10 mouse cellular contexts compared by ENCODE assay signal in the genomic region with DNA sequence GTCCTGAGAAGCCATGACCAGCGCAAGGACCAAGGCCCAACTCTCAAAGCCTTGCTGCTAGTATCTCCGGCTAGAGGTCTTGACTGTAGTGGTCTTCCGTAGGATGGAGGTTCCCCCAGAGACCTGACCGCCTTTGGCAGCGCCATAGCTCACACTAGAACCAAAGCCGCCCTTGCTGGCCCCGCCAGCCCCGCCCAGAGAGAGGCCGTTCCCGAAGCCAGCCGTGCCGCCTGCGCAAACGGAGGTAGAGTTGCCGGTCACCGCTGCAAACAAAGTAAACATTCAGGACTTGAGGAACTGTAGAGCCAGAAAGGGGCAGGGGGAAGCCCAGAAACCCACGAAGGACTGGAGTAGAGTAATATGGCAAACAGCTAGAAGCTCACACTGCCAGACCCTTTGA. TPM values are rescaled to one million over a fixed set of nuclear protein-coding genes. Genes with fewer than 3 reads are reported as not detected.
DNase-seq lines count a peak whose midpoint lies in the region; ATAC-seq and TF ChIP-seq lines count a peak whose summit lies in the region.
"Had no signal": no experiment of that assay in that cellular context is flagged by ENCODE, and none has a peak within 500 bp of the region (broad histone marks: within the 10 kb centered on the region; RNA-seq: fewer than 3 reads in every experiment).

No protein-coding gene starts in this region.

- no peak for DNase-seq in ES-E14 (ENCODE audit: low read depth, low spot score)
- no peak for DNase-seq in left cerebral cortex, postnatal 4 days
- DNase-seq in c-Kit-positive CD71-positive TER-119-positive erythroid progenitor cells, embryonic 14.5 days (ENCODE audit: low spot score) = no peak
- DNase-seq in layer of hippocampus, adult 2 months (ENCODE audit: low spot score in 2 of 2) = no peak

- TF ChIP-seq CTCF in layer of hippocampus, adult 2 months (conservative IDR thresholded peaks at IDR 0.05) = no peak

- intact Hi-C loops in left cerebral cortex, postnatal 4 days (cut with DNase I) = no loop called here

- peaks cover 29% of the 10 kb centered on the region for H3K27me3 ChIP-seq in embryonic facial prominence, embryonic 13.5 days
- no peaks in the 10 kb centered on the region for H3K27me3 ChIP-seq in intestine, embryonic 16.5 days (replicated peaks; ENCODE audit: control insufficient read depth, insufficient read depth, low read length)
- H3K27me3 ChIP-seq in liver, embryonic 15.5 days = peaks cover 31% of the 10 kb centered on the region
- peaks cover 17% of the 10 kb centered on the region; the same call in 1 of the 2 replicates for H3K27me3 ChIP-seq in neural tube, embryonic 15.5 days (replicated peaks)

- H3K9ac ChIP-seq in ES-E14 (ENCODE audit: insufficient read depth, low read depth, low read length, poor library complexity, severe bottlenecking) = no peak overlapping the region
- H3K9ac ChIP-seq in embryonic facial prominence, embryonic 13.5 days = no peak overlapping the region
- H3K9ac ChIP-seq in intestine, embryonic 16.5 days (ENCODE audit: low read depth, low read length) = peak overlapping the region; percentile 54; the same call in 1 of the 2 replicates
- H3K9ac ChIP-seq in liver, embryonic 15.5 days = no peak overlapping the region
- no peak overlapping the region for H3K9ac ChIP-seq in neural tube, embryonic 15.5 days (replicated peaks)

- ATAC-seq in embryonic facial prominence, embryonic 13.5 days (ENCODE audit: insufficient number of reproducible peaks, insufficient read depth, low FRiP score, low TSS enrichment, low read depth) = no peak
- peak; percentile 81 for ATAC-seq in intestine, embryonic 16.5 days
- ATAC-seq in liver, embryonic 15.5 days (ENCODE audit: insufficient read depth) = 0 out of 2 replicates have a peak, but pooled peaks have one; percentile 26
- no peak for ATAC-seq in neural tube, embryonic 15.5 days (ENCODE audit: low FRiP score)

- H3K4me3 ChIP-seq in ES-E14 (ENCODE audit: insufficient read depth in 1 of 2, low read depth in 1 of 2, low read length in 2 of 2, poor library complexity in 1 of 2, severe bottlenecking in 1 of 2) = peak overlapping the region; percentile 6 to 23; a peak in 3 of 4 replicates
- H3K4me3 ChIP-seq in embryonic facial prominence, embryonic 13.5 days = peak overlapping the region; percentile 26
- H3K4me3 ChIP-seq in intestine, embryonic 16.5 days (ENCODE audit: low read length) = peak overlapping the region; percentile 33
- peak overlapping the region; percentile 18; the same call in 1 of the 2 replicates for H3K4me3 ChIP-seq in liver, embryonic 15.5 days (replicated peaks)
- H3K4me3 ChIP-seq in neural tube, embryonic 15.5 days (replicated peaks) = no peak overlapping the region
- no peak overlapping the region for H3K4me3 ChIP-seq in layer of hippocampus, adult 2 months

- H3K9me3 ChIP-seq in ES-E14 (ENCODE audit: control insufficient read depth, insufficient read depth, low read depth, low read length) = no peaks in the 10 kb centered on the region
- no peaks in the 10 kb centered on the region for H3K9me3 ChIP-seq in embryonic facial prominence, embryonic 13.5 days
- H3K9me3 ChIP-seq in intestine, embryonic 16.5 days (ENCODE audit: control insufficient read depth, low read length) = no peaks in the 10 kb centered on the region
- H3K9me3 ChIP-seq in liver, embryonic 15.5 days (replicated peaks) = no peaks in the 10 kb centered on the region
- no peaks in the 10 kb centered on the region for H3K9me3 ChIP-seq in neural tube, embryonic 15.5 days (replicated peaks)

- 4% methylated on average over 17 of the region's 17 CpGs for WGBS in embryonic facial prominence, embryonic 13.5 days
- 2% methylated on average over 17 of the region's 17 CpGs for WGBS in intestine, embryonic 16.5 days
- WGBS in liver, embryonic 15.5 days (ENCODE audit: insufficient replicate concordance) = 2% methylated on average over 17 of the region's 17 CpGs
- WGBS in neural tube, embryonic 15.5 days = 5% methylated on average over 17 of the region's 17 CpGs

- in situ Hi-C loops in ES-E14 (cut with MboI; ENCODE audit: low sequenced_read_pairs in 2 of 2, unreplicated experiment in 2 of 2) = no loop called here

- H3K27ac ChIP-seq in ES-E14 (ENCODE audit: insufficient read depth, low read depth, low read length, poor library complexity, severe bottlenecking) = no peak overlapping the region
- H3K27ac ChIP-seq in embryonic facial prominence, embryonic 13.5 days = no peak overlapping the region
- no peak overlapping the region for H3K27ac ChIP-seq in intestine, embryonic 16.5 days (ENCODE audit: low read length)
- H3K27ac ChIP-seq in liver, embryonic 15.5 days (replicated peaks) = no peak overlapping the region
- H3K27ac ChIP-seq in neural tube, embryonic 15.5 days (replicated peaks) = no peak overlapping the region
- H3K27ac ChIP-seq in layer of hippocampus, adult 2 months = no peak overlapping the region

- peak overlapping the region; percentile 57 for H3K4me2 ChIP-seq in embryonic facial prominence, embryonic 13.5 days
- H3K4me2 ChIP-seq in intestine, embryonic 16.5 days (ENCODE audit: low read depth, low read length) = peak overlapping the region; percentile 68
- peak overlapping the region; percentile 46 for H3K4me2 ChIP-seq in liver, embryonic 15.5 days
- peak overlapping the region; percentile 42 for H3K4me2 ChIP-seq in neural tube, embryonic 15.5 days

- H3K4me1 ChIP-seq in ES-E14 (ENCODE audit: control insufficient read depth in 2 of 2, insufficient read depth in 2 of 2, low read length in 2 of 2, poor library complexity in 1 of 2) = peaks cover 0 to 5% of the 10 kb centered on the region in 2 experiments; a peak in 1 of 4 replicates
- H3K4me1 ChIP-seq in embryonic facial prominence, embryonic 13.5 days = peaks cover 22% of the 10 kb centered on the region
- peaks cover 9% of the 10 kb centered on the region for H3K4me1 ChIP-seq in intestine, embryonic 16.5 days (ENCODE audit: control insufficient read depth, insufficient read depth, low read length)
- peaks cover 8% of the 10 kb centered on the region; the same call in 1 of the 2 replicates for H3K4me1 ChIP-seq in liver, embryonic 15.5 days (replicated peaks)
- H3K4me1 ChIP-seq in neural tube, embryonic 15.5 days = peaks cover 18% of the 10 kb centered on the region; the same call in 1 of the 2 replicates

- no peaks in the 10 kb centered on the region for H3K36me3 ChIP-seq in ES-E14 (ENCODE audit: control insufficient read depth, insufficient read depth, low read length, poor library complexity, severe bottlenecking)
- no peaks in the 10 kb centered on the region for H3K36me3 ChIP-seq in embryonic facial prominence, embryonic 13.5 days
- H3K36me3 ChIP-seq in intestine, embryonic 16.5 days (ENCODE audit: control insufficient read depth, insufficient read depth, low read length) = no peaks in the 10 kb centered on the region
- no peaks in the 10 kb centered on the region for H3K36me3 ChIP-seq in liver, embryonic 15.5 days (replicated peaks)
- no peaks in the 10 kb centered on the region for H3K36me3 ChIP-seq in neural tube, embryonic 15.5 days

TF ChIP-seq in ES-E14, 5 proteins besides CTCF, POLR2A, EP300 and RAD21:
- TF ChIP-seq CHD2 (IDR thresholded peaks at IDR 0.05; ENCODE audit: low read depth, low read length) (no peak), MAFK (IDR thresholded peaks at IDR 0.05; ENCODE audit: insufficient read depth, low read depth, low read length) (no peak), ZC3H11A (IDR thresholded peaks at IDR 0.05; ENCODE audit: borderline replicate concordance, low read depth, low read length) (no peak), ZNF384 (IDR thresholded peaks at IDR 0.05; ENCODE audit: low read depth, low read length) (no peak), HCFC1 (IDR thresholded peaks at IDR 0.05; ENCODE audit: borderline replicate concordance, insufficient read depth, low read length) (no peak)

RNA-seq across cellular contexts. Expression of a gene that starts 5.1 kb away (rescaled TPM):
- total RNA-seq in ES-E14 (2012; rRNA removed) = 0.13 TPM in 1 of 2 replicates, not detected in the other
- polyA plus RNA-seq in embryonic facial prominence, embryonic 13.5 days (2015; fragmentation: Nextera tagmentation; extraction: Ambion mirVana) = 2.2 and 2.4 TPM in 2 replicates
- polyA plus RNA-seq in intestine, embryonic 16.5 days (2015; fragmentation: Nextera tagmentation; extraction: Ambion mirVana) = 1.0 TPM in 1 of 2 replicates, not detected in the other
- 0.22 and 0.29 TPM in 2 replicates for polyA plus RNA-seq in liver, embryonic 15.5 days (2015; fragmentation: Nextera tagmentation; extraction: Ambion mirVana)
- polyA plus RNA-seq in neural tube, embryonic 15.5 days (2015; fragmentation: Nextera tagmentation; extraction: Ambion mirVana) = 2.8 and 3.4 TPM in 2 replicates
- under 1 TPM in 1 of 2 experiments, not detected in 1; 0.24 TPM for total RNA-seq in left cerebral cortex, postnatal 4 days (2021)
- total RNA-seq in layer of hippocampus, adult 2 months (2021) = not detected
- total RNA-seq: MEL had no signal

RNA-seq across cellular contexts. Expression of a gene that starts 10.5 kb away (rescaled TPM):
- total RNA-seq in ES-E14 (2012; rRNA removed) = 0.74 and 2.0 TPM in 2 replicates
- polyA plus RNA-seq in embryonic facial prominence, embryonic 13.5 days (2015; fragmentation: Nextera tagmentation; extraction: Ambion mirVana) = 16.1 and 16.5 TPM in 2 replicates
- 0.06 TPM in 1 of 2 replicates, not detected in the other for polyA plus RNA-seq in intestine, embryonic 16.5 days (2015; fragmentation: Nextera tagmentation; extraction: Ambion mirVana)
- not detected in 2 replicates for polyA plus RNA-seq in liver, embryonic 15.5 days (2015; fragmentation: Nextera tagmentation; extraction: Ambion mirVana)
- polyA plus RNA-seq in neural tube, embryonic 15.5 days (2015; fragmentation: Nextera tagmentation; extraction: Ambion mirVana) = 0.23 and 0.27 TPM in 2 replicates
- total RNA-seq in left cerebral cortex, postnatal 4 days (2021) = under 1 TPM in 1 of 2 experiments, not detected in 1; 0.32 TPM
- total RNA-seq in layer of hippocampus, adult 2 months (2021) = not detected
- total RNA-seq: MEL had no signal

RNA-seq across cellular contexts. Expression of a gene that starts 24.4 kb away (rescaled TPM):
- total RNA-seq in ES-E14 (2012; rRNA removed) = 0.09 TPM in 1 of 2 replicates, not detected in the other
- polyA plus RNA-seq in embryonic facial prominence, embryonic 13.5 days (2015; fragmentation: Nextera tagmentation; extraction: Ambion mirVana) = 0.22 and 0.35 TPM in 2 replicates
- 0.07 and 0.17 TPM in 2 replicates for polyA plus RNA-seq in intestine, embryonic 16.5 days (2015; fragmentation: Nextera tagmentation; extraction: Ambion mirVana)
- polyA plus RNA-seq in liver, embryonic 15.5 days (2015; fragmentation: Nextera tagmentation; extraction: Ambion mirVana) = 0.06 TPM in 1 of 2 replicates, not detected in the other
- polyA plus RNA-seq in neural tube, embryonic 15.5 days (2015; fragmentation: Nextera tagmentation; extraction: Ambion mirVana) = 0.05 TPM in 2 replicates
- not detected for total RNA-seq in left cerebral cortex, postnatal 4 days (2021)
- not detected for total RNA-seq in layer of hippocampus, adult 2 months (2021)

RNA-seq across cellular contexts. Expression of a gene that starts 36.9 kb away (rescaled TPM):
- total RNA-seq in ES-E14 (2012; rRNA removed) = 0.09 TPM in 1 of 2 replicates, not detected in the other
- 0.40 and 0.56 TPM in 2 replicates for polyA plus RNA-seq in embryonic facial prominence, embryonic 13.5 days (2015; fragmentation: Nextera tagmentation; extraction: Ambion mirVana)
- polyA plus RNA-seq in intestine, embryonic 16.5 days (2015; fragmentation: Nextera tagmentation; extraction: Ambion mirVana) = not detected in 2 replicates
- not detected in 2 replicates for polyA plus RNA-seq in liver, embryonic 15.5 days (2015; fragmentation: Nextera tagmentation; extraction: Ambion mirVana)
- not detected in 2 replicates for polyA plus RNA-seq in neural tube, embryonic 15.5 days (2015; fragmentation: Nextera tagmentation; extraction: Ambion mirVana)
- not detected for total RNA-seq in left cerebral cortex, postnatal 4 days (2021)
- total RNA-seq in layer of hippocampus, adult 2 months (2021) = not detected
- total RNA-seq: MEL had no signal
- polyA plus RNA-seq: gonadal fat pad, adult 2 months had no signal

Comparison
In these comparisons a context has a peak if more than half of its experiments do, and no peak if none do; other contexts are left out.
1. H3K4me3 ChIP-seq: peak in ES-E14 (2 of 2), embryonic facial prominence, embryonic 13.5 days (single experiment), intestine, embryonic 16.5 days (single experiment) and liver, embryonic 15.5 days (single experiment); none in neural tube, embryonic 15.5 days (single experiment) and layer of hippocampus, adult 2 months (single experiment).
2. ATAC-seq: peak in intestine, embryonic 16.5 days (single experiment) and liver, embryonic 15.5 days (single experiment); none in embryonic facial prominence, embryonic 13.5 days (single experiment) and neural tube, embryonic 15.5 days (single experiment).
3. RNA of a gene that starts 10.5 kb away (polyA plus RNA-seq): 16.1 to 16.5 TPM in embryonic facial prominence, embryonic 13.5 days; 0.23 to 0.27 TPM in neural tube, embryonic 15.5 days, 0.06 TPM in intestine, embryonic 16.5 days and not detected in liver, embryonic 15.5 days; every median in the first group is over 10 times any median in the second.
4. Peak in every context shown above with its lines, with median percentiles within 50 percentile points of each other: H3K4me2 ChIP-seq.